Mouse (Mus musculus): ENCODE measurements around the gene Vps35. TPM values are rescaled to one million over a fixed set of nuclear protein-coding genes. Genes with fewer than 3 reads are reported as not detected.
A peak's percentile ranks its signal among the peaks of the same experiment; 100 is the strongest.

Vps35 gene
- polyA plus RNA-seq (2015; fragmentation: Nextera tagmentation; extraction: Ambion mirVana) = 169 and 179 TPM in 2 replicates

DNA sequence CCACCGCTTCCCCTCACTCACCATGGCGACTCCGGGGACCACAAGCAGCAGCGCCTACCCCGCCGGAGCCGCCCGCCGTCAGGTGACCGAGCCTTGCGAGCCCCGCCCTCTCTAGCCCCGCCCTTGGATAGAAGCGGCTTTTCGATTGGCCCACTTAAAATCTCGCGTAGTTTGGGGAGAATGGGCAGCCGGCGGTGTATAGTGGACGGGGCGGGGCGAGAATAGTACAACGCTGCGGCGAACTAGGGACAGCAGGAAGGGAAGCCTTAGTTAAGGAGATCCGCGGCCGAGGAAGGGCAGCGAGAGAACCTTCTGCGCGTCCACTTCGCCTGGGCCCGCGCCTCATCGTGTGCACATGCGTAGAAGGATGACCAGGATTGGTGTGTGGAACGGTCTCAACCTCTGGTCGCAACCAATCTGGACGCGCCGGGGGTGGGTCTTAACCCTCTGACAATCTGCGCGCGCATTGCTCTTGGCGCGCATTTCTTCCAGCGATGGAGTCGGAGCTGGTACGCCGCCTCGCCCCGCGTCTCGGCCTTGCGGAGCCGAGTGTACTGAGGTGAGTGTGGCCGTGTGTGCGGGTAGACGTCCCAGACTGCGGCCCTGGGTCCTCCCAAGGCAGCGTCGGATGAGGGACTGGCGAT lies at the start of gene Vps35, which contains the start of gene Orc6:
Gene Vps35 (minus strand): TSS at position 369 of the 644 bp plus-strand sequence.
Gene Orc6 (plus strand): TSS at position 199 of the 644 bp plus-strand sequence.
- peaks cover 35% of the 10 kb centered on the region for H3K4me1 ChIP-seq (replicated peaks)
- under 1% methylated on average over 63 of the region's 63 CpGs for WGBS
- H3K9me3 ChIP-seq = no peaks in the 10 kb centered on the region
- peak within 1 kb of the TSS; percentile 87 for H3K4me2 ChIP-seq
- ATAC-seq (ENCODE audit: low FRiP score) = peak; percentile 99
- H3K36me3 ChIP-seq = peaks cover 11% of the 10 kb centered on the region
- peak within 1 kb of the TSS; percentile 93 for H3K9ac ChIP-seq
- peak within 1 kb of the TSS; percentile 93 for H3K4me3 ChIP-seq
- H3K27me3 ChIP-seq = no peaks in the 10 kb centered on the region
- H3K27ac ChIP-seq = peak within 1 kb of the TSS; percentile 99

- Histone ChIP-seq H3K4me2 (no peak overlapping the region), H3K4me3 (no peak overlapping the region), H3K27me3 (no peaks in the 10 kb centered on the region), H3K36me3 (no peaks in the 10 kb centered on the region), H3K4me1 (replicated peaks) (no peaks in the 10 kb centered on the region), H3K9ac (no peak overlapping the region), H3K27ac (no peak overlapping the region), H3K9me3 (no peaks in the 10 kb centered on the region)
- 77% methylated on average over 5 of the region's 5 CpGs for WGBS
- ATAC-seq (ENCODE audit: low FRiP score) = no peak
Measured at GRCm38 (mm10) chr8:85339871-85340573, 40.4 kb upstream of the Vps35 start.

GRCm38 (mm10) chr8:85337681-85338080 lies 38.1 kb upstream of the Vps35 start:
- Histone ChIP-seq H3K9ac (no peak overlapping the region), H3K4me1 (replicated peaks) (no peaks in the 10 kb centered on the region), H3K27ac (no peak overlapping the region), H3K27me3 (no peaks in the 10 kb centered on the region), H3K9me3 (no peaks in the 10 kb centered on the region), H3K36me3 (no peaks in the 10 kb centered on the region), H3K4me2 (no peak overlapping the region), H3K4me3 (no peak overlapping the region)
- no peak for ATAC-seq (ENCODE audit: low FRiP score)
- WGBS = 84% methylated on average over 4 of the region's 4 CpGs

- H3K4me2 ChIP-seq = no peak overlapping the region
- H3K9me3 ChIP-seq = no peaks in the 10 kb centered on the region
- H3K27ac ChIP-seq = no peak overlapping the region
- ATAC-seq (ENCODE audit: low FRiP score) = no peak
- no peaks in the 10 kb centered on the region for H3K4me1 ChIP-seq (replicated peaks)
- H3K36me3 ChIP-seq = no peaks in the 10 kb centered on the region
- H3K27me3 ChIP-seq = no peaks in the 10 kb centered on the region
- 83% methylated on average over 6 of the region's 6 CpGs for WGBS
- H3K4me3 ChIP-seq = no peak overlapping the region
- no peak overlapping the region for H3K9ac ChIP-seq
Measured at GRCm38 (mm10) chr8:85336211-85336933, 36.8 kb upstream of the Vps35 start.

DNA sequence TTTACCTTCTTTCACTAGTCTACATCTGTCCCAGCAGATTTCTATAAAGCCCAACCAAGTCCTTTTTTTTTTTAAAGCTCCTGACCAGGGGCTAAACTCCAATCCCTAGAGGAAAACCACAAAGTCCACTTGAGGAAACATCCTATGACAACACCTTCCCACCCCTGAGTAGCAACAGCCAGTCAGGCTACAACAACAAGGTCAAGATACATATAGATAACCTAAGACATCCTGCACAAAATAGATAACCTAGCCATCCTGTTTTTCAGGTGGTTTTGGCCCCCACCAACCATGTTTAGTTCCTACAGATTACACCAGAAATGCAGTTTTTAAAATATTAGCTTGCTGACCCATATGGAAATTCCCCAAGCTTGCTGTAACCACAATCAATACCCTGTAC lies 35.5 kb upstream of the Vps35 start:
- ATAC-seq (ENCODE audit: low FRiP score) = no peak
- Histone ChIP-seq H3K27ac (no peak overlapping the region), H3K4me1 (replicated peaks) (no peaks in the 10 kb centered on the region)

DNA sequence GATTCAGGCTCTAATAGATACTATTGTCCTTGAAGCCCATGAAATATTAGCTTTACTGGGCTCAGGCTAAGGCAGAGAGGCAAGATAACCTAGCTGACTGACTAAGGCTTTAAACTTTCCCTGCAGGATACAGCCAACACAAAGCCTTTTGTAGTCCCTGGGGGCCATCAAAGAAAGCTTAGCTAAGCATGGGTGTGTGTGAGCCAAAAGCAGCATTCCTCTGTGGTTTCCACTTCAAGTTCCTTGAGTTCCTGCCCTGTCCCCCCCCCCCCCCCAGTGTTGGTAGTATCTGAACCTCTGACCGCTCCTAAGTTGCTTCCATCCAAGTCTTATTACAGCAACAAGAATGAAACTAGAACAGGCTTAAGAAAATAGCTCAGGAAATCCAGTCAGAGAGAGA lies 29.9 kb upstream of the Vps35 start:
- Histone ChIP-seq H3K27me3 (no peaks in the 10 kb centered on the region), H3K9ac (no peak overlapping the region), H3K36me3 (no peaks in the 10 kb centered on the region), H3K27ac (no peak overlapping the region), H3K4me1 (replicated peaks) (no peaks in the 10 kb centered on the region), H3K4me3 (no peak overlapping the region), H3K4me2 (no peak overlapping the region), H3K9me3 (no peaks in the 10 kb centered on the region)
- 55% methylated on average over 1 of the region's 1 CpGs for WGBS
- no peak for ATAC-seq (ENCODE audit: low FRiP score)

More for the DNA sequence above, 35.5 kb upstream of the Vps35 start:
- Histone ChIP-seq H3K9me3 (no peaks in the 10 kb centered on the region), H3K27me3 (no peaks in the 10 kb centered on the region), H3K4me2 (no peak overlapping the region), H3K36me3 (no peaks in the 10 kb centered on the region), H3K4me3 (no peak overlapping the region), H3K9ac (no peak overlapping the region)

DNA sequence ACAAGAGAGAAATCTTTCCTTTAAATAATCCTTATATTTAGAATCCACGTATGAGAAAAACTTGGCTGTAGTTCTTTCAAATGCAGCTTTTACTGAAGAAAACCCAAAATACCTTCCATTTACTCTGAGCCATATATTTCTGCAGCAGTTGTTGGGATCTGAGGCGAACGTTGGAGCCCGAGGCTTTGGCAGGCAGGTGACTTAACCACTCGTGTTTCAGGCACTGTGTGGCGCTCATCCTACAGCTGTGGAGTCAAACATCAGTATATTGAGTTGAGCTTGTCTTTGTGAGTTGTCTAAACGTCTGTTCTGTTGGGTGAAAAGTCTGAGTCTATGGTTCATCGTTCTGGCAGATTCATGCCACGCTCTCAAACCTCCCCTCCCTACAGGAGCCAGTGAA lies 27.4 kb upstream of the Vps35 start:
- Histone ChIP-seq H3K9me3 (no peaks in the 10 kb centered on the region), H3K36me3 (no peaks in the 10 kb centered on the region), H3K9ac (no peak overlapping the region), H3K4me3 (no peak overlapping the region), H3K27me3 (no peaks in the 10 kb centered on the region), H3K27ac (no peak overlapping the region), H3K4me1 (replicated peaks) (no peaks in the 10 kb centered on the region), H3K4me2 (no peak overlapping the region)
- WGBS = 83% methylated on average over 9 of the region's 9 CpGs
- ATAC-seq (ENCODE audit: low FRiP score) = no peak

GRCm38 (mm10) chr8:85323084-85323483 lies 23.5 kb upstream of the Vps35 start:
- ATAC-seq (ENCODE audit: low FRiP score) = no peak
- 90% methylated on average over 3 of the region's 3 CpGs for WGBS
- Histone ChIP-seq H3K4me3 (no peak overlapping the region), H3K9ac (no peak overlapping the region), H3K27ac (no peak overlapping the region), H3K4me2 (no peak overlapping the region), H3K9me3 (no peaks in the 10 kb centered on the region), H3K4me1 (replicated peaks) (no peaks in the 10 kb centered on the region), H3K27me3 (no peaks in the 10 kb centered on the region), H3K36me3 (no peaks in the 10 kb centered on the region)

- Histone ChIP-seq H3K4me1 (replicated peaks) (no peaks in the 10 kb centered on the region), H3K36me3 (no peaks in the 10 kb centered on the region), H3K9ac (no peak overlapping the region), H3K4me3 (no peak overlapping the region), H3K27me3 (no peaks in the 10 kb centered on the region), H3K9me3 (no peaks in the 10 kb centered on the region; the same call in 1 of the 2 replicates), H3K4me2 (no peak overlapping the region), H3K27ac (no peak overlapping the region)
- 92% methylated on average over 15 of the region's 15 CpGs for WGBS
- no peak for ATAC-seq (ENCODE audit: low FRiP score)
Measured at GRCm38 (mm10) chr8:85321981-85322380, 22.4 kb upstream of the Vps35 start.

DNA sequence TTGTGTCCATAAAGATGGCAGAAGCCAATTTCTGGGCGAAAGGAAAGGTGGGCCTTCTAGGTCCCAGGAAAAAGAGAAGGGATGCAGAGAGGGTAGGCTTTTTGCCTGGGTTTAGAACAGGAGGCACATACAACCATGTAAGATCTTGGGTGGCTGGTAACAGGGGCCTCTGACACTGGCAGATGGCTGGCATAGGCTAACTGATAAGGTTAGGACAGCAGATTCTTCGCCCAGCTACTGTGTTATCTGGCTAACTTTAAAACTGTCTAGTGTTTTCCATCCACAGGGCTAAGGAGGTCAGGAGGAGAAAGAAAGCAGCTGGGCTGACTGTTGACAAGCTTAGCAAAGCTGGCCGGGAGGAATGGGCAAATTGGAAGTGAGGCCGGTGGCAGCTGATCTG lies 18.9 kb upstream of the Vps35 start:
- H3K9ac ChIP-seq = no peak overlapping the region
- no peaks in the 10 kb centered on the region for H3K36me3 ChIP-seq
- 92% methylated on average over 4 of the region's 4 CpGs for WGBS
- no peak overlapping the region for H3K27ac ChIP-seq
- no peaks in the 10 kb centered on the region for H3K4me1 ChIP-seq (replicated peaks)
- no peak overlapping the region for H3K4me2 ChIP-seq
- no peak overlapping the region for H3K4me3 ChIP-seq
- H3K9me3 ChIP-seq = no peaks in the 10 kb centered on the region; the same call in 1 of the 2 replicates
- no peaks in the 10 kb centered on the region for H3K27me3 ChIP-seq
- no peak for ATAC-seq (ENCODE audit: low FRiP score)

DNA sequence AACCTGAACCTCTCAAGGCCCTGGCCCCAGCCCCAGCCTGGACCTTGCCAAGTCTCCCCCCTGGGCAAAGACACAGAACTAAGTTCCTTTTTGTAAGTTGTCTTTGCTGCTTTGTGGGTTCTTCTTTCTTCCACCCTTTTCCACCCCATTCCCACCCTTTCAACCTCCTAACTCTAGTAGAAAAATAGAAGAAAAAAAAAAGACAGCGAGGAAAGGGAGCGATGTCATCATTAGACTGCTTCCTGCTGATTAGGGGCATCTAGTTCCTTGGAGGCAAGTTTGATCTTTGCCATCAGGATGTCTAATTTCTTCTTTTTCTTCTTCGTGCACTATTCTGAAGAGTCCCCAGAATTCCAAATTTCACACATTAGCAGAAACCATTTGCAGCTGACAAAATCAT lies 13.4 kb upstream of the Vps35 start:
- Histone ChIP-seq H3K27ac (no peak overlapping the region), H3K4me1 (replicated peaks) (no peaks in the 10 kb centered on the region), H3K9ac (no peak overlapping the region), H3K9me3 (no peaks in the 10 kb centered on the region; the same call in 1 of the 2 replicates), H3K36me3 (peaks cover 12% of the 10 kb centered on the region), H3K4me3 (no peak overlapping the region), H3K4me2 (no peak overlapping the region), H3K27me3 (no peaks in the 10 kb centered on the region)
- no peak for ATAC-seq (ENCODE audit: low FRiP score)
- 91% methylated on average over 3 of the region's 3 CpGs for WGBS

DNA sequence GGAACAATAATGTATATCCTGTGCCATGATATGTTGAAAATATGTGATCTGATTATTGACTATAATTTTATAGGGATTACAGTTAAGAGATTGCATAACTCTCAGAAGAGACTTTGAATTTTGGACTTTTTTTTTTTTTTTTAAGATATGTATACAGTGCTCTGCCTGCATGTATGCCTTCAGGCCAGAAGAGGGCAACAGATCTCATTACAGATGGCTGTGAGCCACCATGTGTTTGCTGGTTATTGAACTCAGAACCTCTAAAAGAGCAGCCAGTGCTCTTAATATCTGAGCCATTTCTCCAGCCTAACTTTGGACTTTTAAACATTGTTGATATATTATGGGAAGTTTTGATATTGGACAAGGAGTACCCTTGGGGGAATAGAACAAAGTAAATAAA lies 12.1 kb upstream of the Vps35 start:
- ATAC-seq (ENCODE audit: low FRiP score) = no peak
- Histone ChIP-seq H3K4me2 (no peak overlapping the region), H3K36me3 (peaks cover 19% of the 10 kb centered on the region), H3K27ac (no peak overlapping the region), H3K27me3 (no peaks in the 10 kb centered on the region), H3K4me1 (replicated peaks) (no peaks in the 10 kb centered on the region), H3K9me3 (no peaks in the 10 kb centered on the region; the same call in 1 of the 2 replicates), H3K9ac (no peak overlapping the region), H3K4me3 (no peak overlapping the region)
